Mouse (Mus musculus): ENCODE results near the gene Hp.

The Hp gene

DNA sequence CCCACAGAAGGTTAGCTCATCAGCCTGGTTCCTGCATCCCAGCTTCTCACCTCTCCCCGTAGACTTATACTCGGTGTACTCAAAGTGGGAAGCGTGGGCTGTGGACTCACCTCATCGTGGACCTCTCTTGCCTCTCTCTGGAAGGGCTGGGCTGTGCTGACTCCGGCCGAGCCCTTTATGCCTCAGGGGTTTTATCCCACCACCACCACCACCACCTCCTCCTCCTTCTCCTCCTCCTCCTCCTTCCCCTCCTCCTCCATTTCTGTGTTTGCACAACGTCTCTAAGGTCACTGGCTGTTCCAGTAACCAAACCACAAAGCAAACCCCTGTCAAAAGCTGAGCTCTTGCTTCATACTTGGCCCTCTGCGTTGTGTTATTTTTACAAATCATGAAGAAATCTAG is at the start of gene Hp:
Gene Hp, minus strand, starts transcription at position 273 of the 402 bp plus-strand sequence.
- no peak for DNase-seq (ENCODE audit: low read depth, low spot score)

GRCm38 (mm10) chr8:109628638-109629037 is 49.7 kb upstream of the Hp start:
- DNase-seq (ENCODE audit: low read depth, low spot score), result peak; percentile 39

DNA sequence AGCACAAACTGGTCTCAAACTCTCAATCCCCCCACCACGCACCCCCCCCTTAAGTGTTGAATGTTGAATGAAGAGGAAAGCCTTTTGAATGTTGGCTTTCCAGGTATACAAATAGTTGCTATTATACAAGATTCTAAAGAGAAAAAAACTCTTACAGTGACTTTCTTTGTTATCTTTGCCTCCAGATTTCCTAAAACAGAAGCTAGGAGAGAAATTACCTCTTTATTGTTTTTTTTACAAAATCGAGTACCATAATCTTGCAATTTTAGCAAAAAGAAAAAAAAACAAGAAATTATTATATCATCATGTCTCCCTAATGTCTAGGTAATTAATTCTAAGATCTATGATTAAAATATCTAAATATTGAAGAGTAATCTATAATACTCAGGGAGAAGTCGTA is 36.6 kb upstream of the Hp start:
- no peak for DNase-seq (ENCODE audit: low read depth, low spot score)

DNA sequence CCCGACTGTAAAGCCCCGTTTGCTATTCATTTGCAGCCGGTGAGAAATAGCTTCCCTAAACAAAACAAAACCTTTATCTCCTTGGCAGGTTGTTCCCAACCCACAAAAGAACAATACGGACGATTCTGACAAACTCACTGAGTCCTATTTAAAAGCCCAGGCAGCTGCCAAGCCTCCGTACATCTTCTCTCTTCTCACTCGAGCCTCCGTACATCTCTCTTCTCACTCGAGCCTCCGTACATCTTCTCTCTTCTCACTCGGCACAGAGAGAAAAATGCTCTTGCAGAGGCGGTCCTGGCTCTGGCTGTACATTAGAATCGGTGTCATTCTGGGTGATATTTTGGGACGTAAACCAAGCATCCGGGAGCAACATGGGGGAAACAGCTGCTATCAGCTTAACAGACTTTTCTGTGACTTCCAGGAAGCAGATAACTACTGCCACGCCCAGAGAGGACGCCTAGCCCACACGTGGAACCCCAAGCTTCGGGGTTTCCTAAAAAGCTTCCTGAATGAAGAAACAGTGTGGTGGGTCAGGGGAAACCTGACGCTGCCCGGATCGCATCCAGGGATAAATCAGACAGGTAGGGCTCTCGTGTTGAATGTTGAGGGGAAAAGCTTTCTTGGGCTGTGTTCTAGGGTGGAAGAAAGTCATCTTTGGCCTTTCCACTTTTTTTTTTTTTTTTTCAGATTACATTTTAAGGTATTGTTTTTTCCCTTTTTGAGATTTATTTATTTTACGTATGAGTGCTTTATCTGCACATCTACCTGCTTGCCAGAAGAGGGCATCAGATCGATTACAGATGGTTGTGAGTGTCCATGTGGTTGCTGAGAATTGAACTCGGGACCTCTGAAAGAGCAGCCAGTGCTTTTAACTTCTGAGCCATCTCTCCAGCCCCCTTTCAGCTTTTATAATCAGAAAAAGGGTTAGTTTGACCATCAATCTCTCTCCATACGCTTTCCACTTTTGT is 35.6 kb upstream of the Hp start, which contains the start of gene Pkd1l3:
Gene Pkd1l3, plus strand, starts transcription at position 275 of the 968 bp plus-strand sequence.
- DNase-seq (ENCODE audit: low read depth, low spot score), result peak; percentile 39

DNA sequence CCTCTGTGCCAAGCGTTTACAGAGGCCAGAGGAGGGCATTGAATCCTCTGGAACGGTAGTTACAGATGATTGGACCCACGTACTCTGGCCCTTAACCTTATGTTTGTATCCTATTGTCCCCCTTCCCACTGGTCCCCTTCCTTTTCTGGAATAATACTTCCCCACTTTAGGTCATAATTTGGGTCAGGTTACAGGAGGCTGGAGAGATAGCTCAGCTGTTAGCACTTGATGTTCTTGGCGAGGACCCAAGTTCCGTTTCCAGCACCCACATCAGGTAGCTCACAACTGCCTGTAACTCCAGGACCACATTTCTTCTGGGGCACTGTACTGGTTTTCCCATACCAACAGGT is 30.2 kb upstream of the Hp start:
- no peak for DNase-seq (ENCODE audit: low read depth, low spot score)

DNA sequence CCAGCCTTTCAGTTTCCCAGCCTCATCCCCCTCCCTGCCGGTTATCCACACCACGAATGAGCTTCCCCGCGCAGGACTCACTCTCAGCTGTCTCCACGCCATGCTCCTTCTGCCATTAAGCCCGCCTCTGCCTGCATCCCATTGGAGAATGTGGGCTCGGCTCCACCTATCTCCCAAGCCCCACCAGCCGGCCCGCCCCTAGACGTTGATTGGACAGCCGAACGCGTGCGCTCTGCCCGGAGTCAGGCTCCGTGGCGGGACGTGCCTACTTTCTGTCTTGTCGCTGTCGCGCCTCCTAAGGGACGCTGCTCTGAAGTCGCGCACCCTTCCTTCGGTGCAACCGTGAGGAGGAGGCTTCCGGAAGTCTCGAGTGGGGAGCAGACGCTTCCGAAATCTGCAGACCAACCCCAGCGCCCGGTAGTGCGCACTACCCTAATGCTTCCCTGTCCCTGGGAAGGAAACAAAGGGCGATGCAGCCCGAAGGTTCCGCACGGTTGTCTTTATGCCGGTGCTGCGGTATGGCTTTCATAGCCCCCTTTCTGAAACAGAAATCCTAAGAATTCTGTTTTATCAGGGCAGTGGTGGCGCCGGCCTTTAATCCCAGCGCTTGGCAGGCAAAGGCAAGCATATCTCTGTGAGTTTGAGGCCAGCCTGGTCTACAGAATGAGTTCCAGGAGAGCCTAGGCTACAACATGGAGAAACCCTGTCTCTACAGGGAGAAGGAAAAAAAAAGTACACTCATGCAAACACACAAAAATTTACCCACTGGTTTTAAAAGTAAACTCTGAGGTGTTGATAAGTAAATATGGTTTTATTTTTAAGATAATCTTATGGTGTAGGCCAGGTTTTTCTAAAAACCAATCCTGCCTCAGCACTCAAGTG is 29.5 kb upstream of the Hp start, which contains the start of gene Dhodh:
Gene Dhodh, minus strand, starts transcription at position 403 of the 882 bp plus-strand sequence.
- peak; percentile 98 for DNase-seq (ENCODE audit: low read depth, low spot score)

- no peak for DNase-seq (ENCODE audit: low read depth, low spot score)
These were observed 28.7 kb upstream of the Hp start for GRCm38 (mm10) chr8:109607650-109608049.

DNA sequence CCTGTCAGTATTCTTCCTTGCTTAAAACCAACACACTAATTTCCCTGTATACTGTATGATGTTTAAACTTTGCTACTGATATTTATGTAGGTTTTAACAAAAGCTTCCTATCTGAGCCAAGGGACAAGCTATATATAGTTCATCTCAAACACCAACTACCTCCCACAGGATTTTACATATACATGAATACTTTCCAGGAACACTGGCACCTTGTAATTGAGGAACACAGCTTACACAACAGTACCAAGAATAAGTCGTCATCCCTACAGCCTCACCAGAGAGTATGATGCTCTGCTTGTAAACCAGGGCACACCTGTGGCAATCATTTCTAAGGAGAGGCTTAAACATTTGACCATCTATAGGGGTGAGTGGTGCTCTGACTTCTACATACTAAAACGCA is 27.8 kb upstream of the Hp start:
- DNase-seq (ENCODE audit: low read depth, low spot score), result peak; percentile 51

DNA sequence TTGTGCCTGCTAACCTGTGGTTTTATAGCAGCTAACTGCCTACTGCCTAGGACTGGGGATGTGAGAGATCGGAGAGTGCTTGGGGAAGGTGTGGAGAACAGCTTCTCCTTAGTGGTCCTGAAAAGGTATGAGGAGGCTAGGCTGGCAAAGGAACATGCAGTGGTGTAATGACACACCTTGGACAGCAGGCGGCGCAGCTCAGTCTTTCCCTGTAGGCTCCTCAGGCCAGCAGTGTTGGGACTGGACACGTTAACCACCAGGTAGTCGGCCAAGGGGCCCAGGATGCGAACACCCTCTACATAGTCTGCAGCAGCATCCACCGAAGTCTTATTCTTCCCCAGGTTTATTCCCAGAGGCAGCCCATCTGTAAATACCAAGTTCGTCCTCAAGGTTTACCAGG is 16.9 kb upstream of the Hp start:
- no peak for DNase-seq (ENCODE audit: low read depth, low spot score)

DNA sequence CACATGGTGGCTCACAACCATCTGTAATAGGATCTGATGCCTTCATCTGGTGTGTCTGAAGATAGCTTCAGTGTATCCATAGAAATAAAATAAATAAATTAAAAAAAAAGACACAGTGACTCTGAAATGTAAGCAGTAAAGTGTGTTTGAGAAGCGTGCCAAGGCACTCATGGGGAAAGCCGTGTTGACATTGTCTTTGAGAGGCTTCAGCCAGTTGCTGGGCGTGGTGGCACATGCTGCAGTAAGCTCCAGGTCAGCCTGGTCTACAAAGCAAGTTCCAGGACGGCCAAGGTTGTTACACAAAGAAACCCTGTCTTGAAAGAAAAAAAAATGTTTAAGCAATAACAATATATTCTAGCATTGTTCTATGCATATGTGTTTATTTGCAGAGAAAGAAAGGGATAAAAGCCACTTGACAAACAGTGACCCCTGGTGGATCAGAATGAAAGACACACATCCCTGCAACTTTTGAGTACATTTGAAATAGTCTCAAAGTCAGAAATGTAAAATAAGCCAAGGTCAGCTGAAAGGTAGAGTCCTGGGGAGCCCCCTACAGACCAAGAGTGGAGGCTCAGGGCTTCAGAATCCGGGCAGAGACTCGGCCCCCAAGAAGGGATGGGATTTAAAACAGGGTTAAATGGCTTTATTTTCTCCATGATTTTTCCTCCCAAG is 14.3 kb upstream of the Hp start:
- no peak for DNase-seq (ENCODE audit: low read depth, low spot score)

DNA sequence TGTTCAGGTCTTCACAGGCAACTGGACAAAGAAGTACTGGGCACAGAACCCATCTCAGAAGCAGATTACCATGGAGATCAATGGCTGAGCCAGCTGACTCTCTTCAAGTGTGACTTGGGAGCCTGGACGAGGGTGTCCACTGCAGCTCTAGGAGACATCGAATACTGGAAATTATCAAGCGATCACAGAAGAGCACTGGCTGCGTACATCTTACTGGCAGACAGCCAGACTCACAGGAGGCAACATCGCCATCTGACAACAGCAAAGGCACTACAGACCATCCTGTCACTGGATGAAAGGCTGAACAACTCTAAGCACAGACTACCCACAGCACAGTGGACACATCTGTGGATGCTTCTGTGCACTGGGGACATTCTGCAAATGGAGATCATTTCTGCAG is 13.2 kb upstream of the Hp start:
- DNase-seq (ENCODE audit: low read depth, low spot score), result no peak

- DNase-seq (ENCODE audit: low read depth, low spot score), result no peak
These were observed 12.4 kb upstream of the Hp start for GRCm38 (mm10) chr8:109591367-109591766.

GRCm38 (mm10) chr8:109590901-109591300 is 11.9 kb upstream of the Hp start:
- no peak for DNase-seq (ENCODE audit: low read depth, low spot score)

DNA sequence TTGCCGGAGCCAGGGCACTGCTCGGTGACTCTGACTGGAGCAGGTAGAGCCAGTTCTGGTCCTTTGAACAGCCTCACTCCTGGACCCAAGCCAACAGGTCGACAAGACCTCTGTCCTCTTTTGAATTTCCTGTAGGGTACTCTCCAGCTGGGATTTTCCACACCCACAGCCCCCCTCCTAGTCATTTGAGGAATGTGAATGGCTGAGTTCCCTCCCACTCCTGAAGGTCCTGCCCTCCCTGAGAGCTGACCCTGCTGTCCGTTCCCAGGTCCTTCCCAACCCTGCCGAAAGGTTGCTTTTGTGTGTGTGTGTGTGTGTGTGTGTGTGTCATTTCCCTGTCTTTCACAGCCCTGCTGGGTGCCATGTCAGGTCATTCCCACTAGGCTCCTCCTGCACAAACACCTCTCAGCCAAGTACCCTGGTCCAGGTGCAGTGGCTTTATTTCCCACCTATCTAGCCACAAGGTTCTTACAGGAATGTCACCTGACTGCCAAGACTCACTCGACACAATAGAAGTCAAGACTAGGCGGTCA is 8.1 kb upstream of the Hp start:
- no peak for DNase-seq (ENCODE audit: low read depth, low spot score)

GRCm38 (mm10) chr8:109585652-109586051 is 6.7 kb upstream of the Hp start:
- no peak for DNase-seq (ENCODE audit: low read depth, low spot score)

- no peak for DNase-seq (ENCODE audit: low read depth, low spot score)
These were observed 5.9 kb upstream of the Hp start for GRCm38 (mm10) chr8:109584830-109585229.

GRCm38 (mm10) chr8:109584293-109584692 is 5.3 kb upstream of the Hp start:
- DNase-seq (ENCODE audit: low read depth, low spot score), result no peak

GRCm38 (mm10) chr8:109576311-109576710 is 2.7 kb downstream of the Hp start:
- no peak for DNase-seq (ENCODE audit: low read depth, low spot score)

DNA sequence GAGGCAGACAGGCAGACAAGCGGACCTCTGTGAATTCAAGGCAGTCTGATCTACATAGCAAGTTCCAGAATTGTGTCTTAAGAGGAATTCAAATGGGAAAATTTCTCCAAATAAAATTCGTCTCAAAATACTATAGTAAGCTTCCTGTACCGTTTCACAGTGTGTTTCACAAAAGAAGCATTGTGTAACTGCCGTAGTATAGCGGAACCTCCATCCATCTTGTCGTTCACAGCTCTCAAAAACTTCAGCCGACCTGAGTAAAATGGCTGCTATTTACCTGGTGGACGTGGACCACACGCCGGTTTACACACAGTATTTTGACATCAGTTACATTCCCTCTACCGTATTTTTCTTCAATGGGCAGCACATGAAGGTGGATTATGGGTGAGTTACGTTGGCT is 7.8 kb downstream of the Hp start:
- DNase-seq (ENCODE audit: low read depth, low spot score), result no peak

- peak; percentile 100 for DNase-seq (ENCODE audit: low read depth, low spot score)
These were observed 13.3 kb downstream of the Hp start, which contains the start of the genes Dhx38 and Txnl4b for GRCm38 (mm10) chr8:109565498-109566333. Gene Dhx38, minus strand, starts transcription at chr8:109565861. Gene Txnl4b, plus strand, starts transcription at chr8:109565892.

Measured in telencephalon, adult 2 months (tissue).